Mouse (Mus musculus) cerebellum, adult 2 months (tissue): ENCODE measurements at regions not wholly inside any gene's neighbourhood (a gene's known extent, or its start where the extent isn't known, plus 50 kb on each side); places are given as distances from the start of the nearest gene placed in this dataset.

ENCODE experiments used
- CTCF ChIP-seq: fragments of 200-500 bp; IDR thresholded peaks from 2 replicates; pipeline ENCODE4 v1.5.1; 2011; ENCODE audit warnings: low read depth, mild to moderate bottlenecking, control low read depth, low read length, moderate library complexity, borderline replicate concordance; ENCODE audit not compliant: insufficient read depth
- POLR2A ChIP-seq: fragments of 200-500 bp; IDR thresholded peaks from 2 replicates; pipeline ENCODE4 v1.6.1; 2011; ENCODE audit warnings: low read length, control low read depth, borderline replicate concordance; ENCODE audit not compliant: insufficient read depth

DNA sequence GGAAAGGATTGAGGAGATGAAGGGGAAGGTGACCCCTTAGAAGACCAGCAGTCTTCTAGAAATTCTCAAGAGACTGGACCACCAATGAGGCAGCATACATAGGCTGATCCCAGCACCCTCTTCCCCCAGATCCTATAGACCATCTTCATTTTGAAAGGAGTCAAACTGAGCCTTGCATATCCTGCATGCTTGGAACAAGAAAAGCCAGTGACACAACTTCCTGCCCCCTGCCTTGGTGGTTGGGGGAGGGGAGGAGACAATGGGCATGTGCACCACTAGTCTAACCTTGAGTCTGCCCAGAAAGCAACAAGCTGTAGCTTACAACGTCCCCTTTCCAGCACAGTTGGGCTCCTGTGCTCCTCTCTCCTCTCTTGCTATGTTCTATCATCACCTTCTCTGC lies 531.3 kb upstream of the Lrrn3 start:
- TF ChIP-seq CTCF (no peak), POLR2A (no peak)
